Mouse (Mus musculus): ENCODE results near the gene Echdc1. TPM values are rescaled to one million over a fixed set of nuclear protein-coding genes. Genes with fewer than 3 reads are reported as not detected.
"Not testable (repeated sequence)": the region's sequence is repeated elsewhere in the genome, so short reads cannot be mapped to it uniquely, and the experiment has no call there.

Echdc1 gene
- polyA plus RNA-seq, 1 experiment from 2014 or later: 21.6 TPM

GRCm38 (mm10) chr10:29352575-29352974 is 39.6 kb downstream of the Echdc1 start:
- no peak overlapping the region for H3K9ac ChIP-seq
- H3K9me3 ChIP-seq (replicated peaks): no peaks in the 10 kb centered on the region
- no peak overlapping the region for H3K4me2 ChIP-seq (replicated peaks)
- H3K36me3 ChIP-seq: peaks cover 10% of the 10 kb centered on the region
- 87% methylated on average over 3 of the region's 3 CpGs for WGBS
- no peaks in the 10 kb centered on the region for H3K27me3 ChIP-seq
- H3K4me1 ChIP-seq: peaks cover 7% of the 10 kb centered on the region; the same call in 1 of the 2 replicates
- no peak overlapping the region for H3K4me3 ChIP-seq
- H3K27ac ChIP-seq: no peak overlapping the region
- ATAC-seq (ENCODE audit: low FRiP score): no peak

GRCm38 (mm10) chr10:29354183-29354582 is 41.2 kb downstream of the Echdc1 start:
- H3K4me3 ChIP-seq: no peak overlapping the region

GRCm38 (mm10) chr10:29361095-29361463 is 48.1 kb downstream of the Echdc1 start:
- Histone ChIP-seq H3K27me3 (no peaks in the 10 kb centered on the region), H3K4me3 (peak overlapping the region; percentile 84), H3K4me2 (replicated peaks) (peak overlapping the region; percentile 74), H3K36me3 (no peaks in the 10 kb centered on the region), H3K9me3 (replicated peaks) (no peaks in the 10 kb centered on the region), H3K9ac (peak overlapping the region; percentile 97), H3K27ac (peak overlapping the region; percentile 99), H3K4me1 (peaks cover 21% of the 10 kb centered on the region)
- 2% methylated on average over 6 of the region's 6 CpGs for WGBS
- ATAC-seq (ENCODE audit: low FRiP score): no peak

More at GRCm38 (mm10) chr10:29354183-29354582, 41.2 kb downstream of the Echdc1 start:
- peak; percentile 48; the same call in 1 of the 2 replicates for ATAC-seq (ENCODE audit: low FRiP score)
- peaks cover 9% of the 10 kb centered on the region for H3K36me3 ChIP-seq
- 52% methylated on average over 7 of the region's 7 CpGs for WGBS
- peaks cover 12% of the 10 kb centered on the region for H3K4me1 ChIP-seq
- H3K9me3 ChIP-seq (replicated peaks): no peaks in the 10 kb centered on the region
- no peak overlapping the region for H3K9ac ChIP-seq
- no peak overlapping the region; the same call in 1 of the 2 replicates for H3K4me2 ChIP-seq (replicated peaks)
- H3K27me3 ChIP-seq: no peaks in the 10 kb centered on the region
- H3K27ac ChIP-seq: no peak overlapping the region

- Histone ChIP-seq H3K9ac (peak overlapping the region; percentile 97), H3K36me3 (no peaks in the 10 kb centered on the region), H3K27me3 (no peaks in the 10 kb centered on the region), H3K4me3 (peak overlapping the region; percentile 84), H3K9me3 (replicated peaks) (no peaks in the 10 kb centered on the region), H3K4me1 (peaks cover 21% of the 10 kb centered on the region), H3K4me2 (replicated peaks) (peak overlapping the region; percentile 74), H3K27ac (peak overlapping the region; percentile 99)
- ATAC-seq (ENCODE audit: low FRiP score): peak; percentile 97
- WGBS: under 1% methylated on average over 45 of the region's 100 CpGs
Measured at GRCm38 (mm10) chr10:29361464-29362196, 48.7 kb downstream of the Echdc1 start.

GRCm38 (mm10) chr10:29362197-29362900 is 49.4 kb downstream of the Echdc1 start, which contains the start of gene Rnf146:
Gene Rnf146 (minus strand): TSS chr10:29362442.
- Histone ChIP-seq H3K27me3 (no peaks in the 10 kb centered on the region), H3K4me3 (peak within 1 kb of the TSS; percentile 84), H3K4me1 (peaks cover 16% of the 10 kb centered on the region), H3K36me3 (no peaks in the 10 kb centered on the region), H3K27ac (peak within 1 kb of the TSS; percentile 99), H3K9me3 (replicated peaks) (no peaks in the 10 kb centered on the region), H3K4me2 (replicated peaks) (peak within 1 kb of the TSS; percentile 74), H3K9ac (peak within 1 kb of the TSS; percentile 97)
- ATAC-seq (ENCODE audit: low FRiP score): no peak; the same call in 1 of the 2 replicates
- WGBS: 8% methylated on average over 15 of the region's 15 CpGs

GRCm38 (mm10) chr10:29374065-29374464 is 61.1 kb downstream of the Echdc1 start:
- no peak for ATAC-seq (ENCODE audit: low FRiP score)
- no peak overlapping the region for H3K4me3 ChIP-seq
- H3K4me2 ChIP-seq (replicated peaks): no peak overlapping the region
- no peaks in the 10 kb centered on the region for H3K27me3 ChIP-seq
- H3K9ac ChIP-seq: no peak overlapping the region
- no peaks in the 10 kb centered on the region for H3K4me1 ChIP-seq
- WGBS: 86% methylated on average over 5 of the region's 5 CpGs
- H3K9me3 ChIP-seq (replicated peaks): no peaks in the 10 kb centered on the region
- no peak overlapping the region for H3K27ac ChIP-seq
- H3K36me3 ChIP-seq: no peaks in the 10 kb centered on the region

- H3K27me3 ChIP-seq: no peaks in the 10 kb centered on the region
- no peak overlapping the region for H3K27ac ChIP-seq
- no peak for ATAC-seq (ENCODE audit: low FRiP score)
- H3K4me3 ChIP-seq: no peak overlapping the region
- H3K36me3 ChIP-seq: no peaks in the 10 kb centered on the region
- WGBS: 87% methylated on average over 2 of the region's 2 CpGs
- no peak overlapping the region for H3K9ac ChIP-seq
- no peaks in the 10 kb centered on the region for H3K4me1 ChIP-seq
- H3K9me3 ChIP-seq (replicated peaks): no peaks in the 10 kb centered on the region
- no peak overlapping the region for H3K4me2 ChIP-seq (replicated peaks)
Measured at GRCm38 (mm10) chr10:29381558-29381957, 68.6 kb downstream of the Echdc1 start.

GRCm38 (mm10) chr10:29394890-29395289 is 81.9 kb downstream of the Echdc1 start:
- H3K4me2 ChIP-seq (replicated peaks); H3K4me1 ChIP-seq; H3K9me3 ChIP-seq (replicated peaks); H3K4me3 ChIP-seq; ATAC-seq (ENCODE audit: low FRiP score); H3K9ac ChIP-seq; H3K27ac ChIP-seq; H3K27me3 ChIP-seq; H3K36me3 ChIP-seq: not testable (repeated sequence)
- WGBS: 65% methylated on average over 2 of the region's 2 CpGs

Other genes starting within 250 kb of the Echdc1 start
- 72.8 and 90.4 TPM in 2 replicates for gene Soga3, start 169.3 kb upstream of the Echdc1 start, polyA plus RNA-seq (2016; fragmentation: Nextera tagmentation; extraction: Ambion mirVana)
- gene Gm49353, start 114.2 kb upstream of the Echdc1 start, polyA plus RNA-seq (2016; fragmentation: Nextera tagmentation; extraction: Ambion mirVana): 5.2 and 6.7 TPM in 2 replicates
- gene 9330159F19Rik, start 101.6 kb upstream of the Echdc1 start, polyA plus RNA-seq (2016; fragmentation: Nextera tagmentation; extraction: Ambion mirVana): 13.5 TPM in 2 replicates
- 66.6 and 78.4 TPM in 2 replicates for gene Rnf146, start 49.3 kb downstream of the Echdc1 start, polyA plus RNA-seq (2016; fragmentation: Nextera tagmentation; extraction: Ambion mirVana)
- 7.1 and 8.6 TPM in 2 replicates for gene Rspo3, start 222.7 kb downstream of the Echdc1 start, polyA plus RNA-seq (2016; fragmentation: Nextera tagmentation; extraction: Ambion mirVana)

Measured in hindbrain, embryonic 12.5 days (tissue).